Mouse (Mus musculus) thymus, adult 2 months (tissue): ENCODE results near the gene Gpr150.

ENCODE experiments used
- CTCF ChIP-seq: fragments of 200-500 bp; IDR thresholded peaks from 2 replicates; pipeline ENCODE4 v1.5.1; 2012; ENCODE audit warnings: mild to moderate bottlenecking, control low read depth, low read length, moderate library complexity, borderline replicate concordance; ENCODE audit not compliant: control insufficient read depth, poor library complexity, insufficient read depth; ENCODE audit errors: extremely low read depth
- POLR2A ChIP-seq: fragments of 200-500 bp; IDR thresholded peaks from 2 replicates; pipeline ENCODE4 v1.6.1; 2012; ENCODE audit warnings: mild to moderate bottlenecking, low read length, control low read depth, moderate library complexity; ENCODE audit not compliant: control insufficient read depth, poor library complexity, insufficient read depth; ENCODE audit errors: extremely low read depth

DNA sequence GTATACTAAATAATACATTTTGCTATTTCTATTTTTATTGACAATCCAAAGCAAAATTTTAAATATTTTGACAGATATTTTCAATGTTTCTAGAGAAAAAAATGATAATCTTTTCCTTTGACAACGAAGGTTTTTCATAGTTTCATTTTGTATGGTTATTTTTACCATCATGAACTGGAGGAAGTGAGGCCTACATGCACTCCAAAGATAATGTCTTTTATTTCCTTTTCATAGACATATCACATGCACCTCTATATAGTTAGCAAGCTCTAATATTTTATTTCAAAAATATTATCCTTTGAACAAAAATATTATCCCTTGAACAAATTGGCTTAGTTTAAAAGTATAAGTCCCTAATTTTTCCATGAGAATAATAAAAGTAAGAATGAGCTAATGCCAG lies 17.5 kb upstream of the Gpr150 start:
- TF ChIP-seq CTCF (no peak), POLR2A (no peak)
